Mouse (Mus musculus): ENCODE data around the gene Fancc.
"Not testable (repeated sequence)": the region's sequence is repeated elsewhere in the genome, so short reads cannot be mapped to it uniquely, and the experiment has no call there.

Gene Fancc

GRCm38 (mm10) chr13:63316407-63316806, 180.7 kb downstream of the Fancc start:
- no peak for DNase-seq (ENCODE audit: low spot score)

GRCm38 (mm10) chr13:63315777-63316176, 181.3 kb downstream of the Fancc start:
- DNase-seq (ENCODE audit: low spot score) = no peak

GRCm38 (mm10) chr13:63315111-63315510, 182.0 kb downstream of the Fancc start:
- DNase-seq (ENCODE audit: low spot score) = not testable (repeated sequence)

- DNase-seq (ENCODE audit: low spot score) = no peak
Measured at GRCm38 (mm10) chr13:63314608-63314920, 182.5 kb downstream of the Fancc start.

DNA sequence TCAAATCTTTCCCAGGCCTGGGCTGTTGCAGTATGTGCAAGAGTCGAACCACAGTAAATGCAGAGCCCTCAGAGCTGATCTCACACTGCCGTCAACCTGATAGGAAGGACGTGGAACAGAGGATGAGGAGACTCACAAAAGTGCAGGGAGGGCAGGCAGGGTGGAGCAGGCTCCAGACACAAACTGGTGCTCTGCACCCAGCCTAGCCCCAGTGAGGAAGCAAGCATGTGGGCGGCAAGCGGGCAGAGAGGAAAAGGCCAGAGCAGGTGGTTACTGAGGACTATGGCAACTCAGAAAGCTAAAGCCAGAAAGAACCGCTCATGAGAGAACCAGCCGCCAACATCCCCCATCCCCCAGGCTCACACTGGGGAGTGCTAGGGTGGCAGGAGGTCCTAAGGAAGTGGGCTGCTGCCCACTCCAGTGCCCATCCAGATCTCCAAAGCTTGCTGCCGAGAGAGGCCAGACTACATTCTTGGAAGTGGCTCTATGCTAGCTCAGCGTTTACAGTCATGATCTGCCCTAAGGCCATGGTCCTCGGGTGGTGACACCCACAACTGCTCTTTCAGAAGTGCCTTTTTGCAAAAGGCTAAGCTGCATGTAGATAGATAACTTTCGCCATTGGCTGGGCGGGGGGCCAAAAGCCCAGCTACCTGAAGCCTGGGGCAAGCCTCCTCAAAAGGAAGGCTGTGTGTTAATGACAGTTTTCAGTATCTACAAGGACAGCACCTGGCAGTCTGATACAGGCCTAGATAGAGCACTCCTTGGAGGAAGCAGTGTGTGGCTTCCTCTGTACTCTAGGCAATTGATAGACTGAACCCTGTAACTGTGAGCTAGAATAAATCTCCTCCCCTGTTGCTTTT, 183.1 kb downstream of the Fancc start:
- DNase-seq (ENCODE audit: low spot score) = no peak

DNA sequence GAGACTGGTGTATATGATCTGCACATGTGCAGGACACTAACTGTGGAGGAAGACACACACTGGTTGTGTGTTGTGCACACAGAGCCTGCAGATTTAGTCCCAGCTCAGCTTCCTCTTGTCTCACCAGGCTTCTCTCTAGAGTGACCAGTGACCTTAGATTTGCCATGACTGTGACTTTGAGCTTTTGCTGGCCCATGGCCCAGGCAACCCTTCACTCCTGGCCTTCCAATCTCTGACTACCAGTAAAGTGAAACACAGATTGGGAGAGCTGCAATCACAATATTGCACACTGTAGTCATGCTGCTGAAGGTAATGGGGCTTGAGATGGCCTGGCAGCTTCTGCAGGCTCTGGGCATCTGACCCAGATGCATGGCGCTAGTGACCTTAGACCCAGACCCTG, 183.8 kb downstream of the Fancc start:
- DNase-seq (ENCODE audit: low spot score) = no peak

GRCm38 (mm10) chr13:63311156-63311555, 185.9 kb downstream of the Fancc start:
- no peak for DNase-seq (ENCODE audit: low spot score)

DNA sequence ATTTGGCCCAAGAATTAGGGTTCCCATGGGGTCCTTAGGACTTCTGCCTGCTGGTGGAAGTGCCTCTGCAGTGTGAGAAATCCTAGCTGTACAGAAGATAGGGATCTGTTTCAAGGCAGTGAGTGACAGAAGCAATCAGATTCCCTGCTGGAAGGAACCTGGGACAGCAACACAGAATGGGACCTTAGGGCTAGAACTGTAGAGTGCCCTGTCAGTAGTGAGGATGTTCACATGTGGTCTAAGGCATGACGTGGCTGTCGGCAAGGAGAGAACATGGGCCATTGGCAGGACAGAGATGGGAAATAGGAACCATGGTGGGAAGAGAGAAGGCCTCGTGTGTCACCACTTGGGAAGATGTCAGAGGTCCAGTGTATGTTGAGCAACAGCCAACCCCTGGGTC, 187.5 kb downstream of the Fancc start:
- no peak for DNase-seq (ENCODE audit: low spot score)

DNA sequence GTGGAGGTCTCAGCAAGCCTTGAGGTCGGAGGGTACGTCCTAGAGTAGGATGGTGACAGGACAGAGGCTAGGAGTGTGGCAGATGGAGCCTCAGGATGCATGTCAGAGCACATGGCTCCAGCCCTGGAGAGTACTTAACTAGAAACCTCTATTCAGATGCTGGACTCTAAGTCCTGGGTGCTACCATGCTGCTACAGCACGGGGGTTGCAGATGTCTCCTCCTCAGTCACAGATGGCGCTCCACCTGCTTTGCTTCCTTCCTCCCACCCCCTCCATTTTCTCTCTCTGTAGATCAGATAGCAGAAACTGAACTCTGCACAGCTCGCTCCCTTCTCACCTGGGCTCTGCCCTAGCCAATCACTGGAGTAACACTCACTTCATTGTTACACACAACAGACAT, 190.3 kb downstream of the Fancc start:
- DNase-seq (ENCODE audit: low spot score) = no peak

GRCm38 (mm10) chr13:63305160-63306011, 191.7 kb downstream of the Fancc start:
- peak; percentile 46 for DNase-seq (ENCODE audit: low spot score)

GRCm38 (mm10) chr13:63304799-63305159, 192.3 kb downstream of the Fancc start:
- no peak for DNase-seq (ENCODE audit: low spot score)

DNA sequence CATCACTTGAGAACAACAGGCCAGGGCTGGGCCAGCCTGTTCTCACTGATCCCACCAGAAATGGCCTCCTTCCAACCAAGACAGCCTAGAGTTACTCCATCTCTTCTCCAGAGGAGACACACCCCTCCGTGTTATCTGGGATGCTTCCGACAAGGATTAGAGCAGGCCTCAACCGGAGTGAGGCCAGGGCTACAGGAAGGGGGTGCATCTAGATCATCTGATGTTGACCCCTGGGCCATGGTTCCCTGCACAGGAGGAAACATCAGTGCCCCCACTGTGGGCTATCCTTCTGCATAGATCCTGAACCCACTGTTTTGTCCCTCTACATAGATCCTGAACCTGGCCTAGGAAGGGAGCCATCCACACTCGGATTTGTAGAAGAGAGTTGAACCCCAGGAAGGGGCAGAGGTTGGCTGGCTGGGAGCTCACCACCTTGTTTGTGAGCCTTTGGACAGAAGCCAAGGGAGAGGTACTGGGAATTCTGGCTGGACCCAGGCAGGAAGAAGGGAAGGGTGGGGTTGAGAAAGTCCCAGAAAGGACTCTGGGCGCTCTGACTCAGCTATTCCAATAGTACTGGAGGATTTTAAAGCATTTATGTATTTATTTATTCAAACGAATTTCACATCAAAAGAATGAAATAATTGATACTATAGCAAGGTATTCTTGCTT, 192.8 kb downstream of the Fancc start:
- peak; percentile 45 for DNase-seq (ENCODE audit: low spot score)

DNA sequence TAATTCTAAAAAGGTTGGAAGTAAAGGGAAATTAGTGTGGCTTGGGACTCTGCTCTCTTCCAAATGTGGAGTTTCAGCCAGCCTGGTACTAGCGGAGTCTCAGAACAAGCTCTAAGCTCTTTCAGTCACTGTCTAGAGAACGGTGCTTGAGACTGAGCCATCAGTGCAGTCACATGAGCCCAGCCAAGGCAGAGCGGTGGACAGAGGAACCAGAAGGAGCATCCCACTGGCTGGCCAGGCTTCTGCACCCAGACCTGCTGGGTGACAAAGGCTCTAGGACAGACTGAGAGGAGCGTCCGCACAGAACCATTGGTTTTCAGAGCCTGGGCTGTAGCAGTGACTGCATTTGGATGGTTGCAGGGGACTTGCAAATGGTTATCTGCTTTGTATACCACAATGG, 194.7 kb downstream of the Fancc start:
- no peak for DNase-seq (ENCODE audit: low spot score)

DNA sequence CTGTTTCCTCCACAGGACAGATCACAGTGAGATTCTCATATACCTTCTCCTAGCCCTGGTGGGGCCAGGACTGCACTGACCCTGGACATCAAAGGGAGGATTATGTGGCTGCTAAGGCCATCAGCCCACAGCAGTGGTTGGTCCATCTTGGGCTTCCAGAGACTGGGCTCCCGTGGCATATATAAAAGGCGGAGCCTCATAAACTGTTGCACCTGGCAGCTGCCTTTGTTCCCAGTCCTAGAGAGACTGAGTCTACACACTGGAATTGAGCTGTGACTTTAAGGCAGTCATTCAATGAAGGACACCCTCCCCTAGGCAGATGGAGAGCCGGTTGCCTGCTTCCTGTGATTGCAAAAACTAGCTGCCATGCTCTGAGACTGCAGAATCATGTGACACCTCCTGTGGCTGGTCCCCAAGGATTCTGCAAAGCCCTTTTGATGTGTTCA, 195.3 kb downstream of the Fancc start:
- no peak for DNase-seq (ENCODE audit: low spot score)

GRCm38 (mm10) chr13:63300929-63301328, 196.1 kb downstream of the Fancc start:
- no peak for DNase-seq (ENCODE audit: low spot score)

DNA sequence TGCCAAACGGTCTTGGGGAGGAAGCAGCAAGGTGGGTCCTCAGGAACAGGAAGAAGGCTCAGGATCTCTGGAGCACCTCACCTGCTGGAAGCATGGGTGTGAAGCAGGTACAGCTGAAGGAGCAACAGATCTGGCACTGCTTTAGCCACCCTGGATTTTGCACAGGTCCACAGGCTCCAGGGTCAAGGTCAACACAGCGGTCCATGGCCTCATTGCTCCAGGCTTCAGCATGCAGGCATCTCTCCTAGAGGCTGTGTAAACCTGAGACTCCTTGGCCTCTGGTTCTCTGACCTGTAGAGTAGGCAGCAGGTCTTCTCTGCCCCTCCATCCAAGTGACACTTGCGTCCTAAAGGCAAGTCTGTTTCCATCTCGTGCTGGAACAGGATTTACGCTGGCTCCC, 198.1 kb downstream of the Fancc start:
- DNase-seq (ENCODE audit: low spot score) = no peak

- no peak for DNase-seq (ENCODE audit: low spot score)
Measured at GRCm38 (mm10) chr13:63297933-63298332, 199.1 kb downstream of the Fancc start.

- DNase-seq (ENCODE audit: low spot score) = no peak
Measured at GRCm38 (mm10) chr13:63297003-63297402, 200.1 kb downstream of the Fancc start.

- DNase-seq (ENCODE audit: low spot score) = no peak
Measured at GRCm38 (mm10) chr13:63296300-63296699, 200.8 kb downstream of the Fancc start.

GRCm38 (mm10) chr13:63294359-63295193, 202.5 kb downstream of the Fancc start:
- DNase-seq (ENCODE audit: low spot score) = no peak

DNA sequence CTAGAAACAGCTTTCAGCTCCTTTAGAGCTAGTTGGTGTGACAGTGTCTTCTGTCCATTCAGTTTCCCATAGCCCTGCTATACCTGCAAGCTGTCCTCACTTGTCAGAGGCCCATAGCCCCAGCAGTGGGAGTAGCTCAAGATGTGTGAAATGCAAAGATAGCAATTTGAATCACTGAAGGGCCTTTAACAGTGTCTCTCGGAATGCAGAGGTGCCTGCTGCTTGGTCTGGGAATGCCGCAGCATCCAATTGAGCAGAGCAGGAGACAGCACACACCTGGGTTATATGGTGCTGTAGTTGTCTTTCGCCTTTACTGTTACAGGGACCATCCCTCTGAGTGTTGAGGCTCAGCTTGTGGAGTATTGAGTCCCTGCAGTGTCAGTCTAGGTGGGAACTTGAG, 203.4 kb downstream of the Fancc start:
- DNase-seq (ENCODE audit: low spot score) = no peak

GRCm38 (mm10) chr13:63291016-63291415, 206.1 kb downstream of the Fancc start:
- DNase-seq (ENCODE audit: low spot score) = no peak

Data from urinary bladder, postnatal 14 days (tissue).